Mouse (Mus musculus) thymus, postnatal 14 days (tissue): ENCODE results near the gene Slc24a4.
"Not testable (repeated sequence)": the region's sequence is repeated elsewhere in the genome, so short reads cannot be mapped to it uniquely, and the experiment has no call there.

Experiments
- DNase-seq: peaks from one replicate; pipeline ENCODE4 v3.0.0; 2021

The Slc24a4 gene

GRCm38 (mm10) chr12:102251985-102252384, 123.5 kb downstream of the Slc24a4 start:
- no peak for DNase-seq

- no peak for DNase-seq
Observed at GRCm38 (mm10) chr12:102252525-102252924, 124.0 kb downstream of the Slc24a4 start.

- no peak for DNase-seq
Observed at GRCm38 (mm10) chr12:102255012-102255411, 126.5 kb downstream of the Slc24a4 start.

GRCm38 (mm10) chr12:102258522-102259112, 130.1 kb downstream of the Slc24a4 start:
- DNase-seq, result no peak

- no peak for DNase-seq
Observed at GRCm38 (mm10) chr12:102261933-102262396, 133.4 kb downstream of the Slc24a4 start.

GRCm38 (mm10) chr12:102262809-102263208, 134.3 kb downstream of the Slc24a4 start:
- DNase-seq, result no peak

GRCm38 (mm10) chr12:102263249-102263648, 134.7 kb downstream of the Slc24a4 start:
- DNase-seq, result no peak

- DNase-seq, result no peak
Observed at GRCm38 (mm10) chr12:102266433-102266832, 137.9 kb downstream of the Slc24a4 start.

GRCm38 (mm10) chr12:102269144-102269543, 140.6 kb downstream of the Slc24a4 start:
- DNase-seq, result no peak

GRCm38 (mm10) chr12:102270776-102271405, 142.4 kb downstream of the Slc24a4 start:
- DNase-seq, result no peak

GRCm38 (mm10) chr12:102271447-102271846, 142.9 kb downstream of the Slc24a4 start:
- no peak for DNase-seq

GRCm38 (mm10) chr12:102275833-102276443, 147.4 kb downstream of the Slc24a4 start:
- no peak for DNase-seq

- DNase-seq, result not testable (repeated sequence)
Observed at GRCm38 (mm10) chr12:102280290-102280689, 151.8 kb downstream of the Slc24a4 start.

GRCm38 (mm10) chr12:102280867-102281503, 152.5 kb downstream of the Slc24a4 start:
- no peak for DNase-seq

- no peak for DNase-seq
Observed at GRCm38 (mm10) chr12:102282126-102282525, 153.6 kb downstream of the Slc24a4 start.

GRCm38 (mm10) chr12:102282763-102283482, 154.4 kb downstream of the Slc24a4 start, which contains the start of gene Rin3:
Gene Rin3 (plus strand): TSS chr12:102283048.
- peak; percentile 76 for DNase-seq

GRCm38 (mm10) chr12:102283483-102284266, 155.1 kb downstream of the Slc24a4 start:
- DNase-seq, result peak; percentile 49

- no peak for DNase-seq
Observed at GRCm38 (mm10) chr12:102284267-102284610, 155.7 kb downstream of the Slc24a4 start.

- no peak for DNase-seq
Observed at GRCm38 (mm10) chr12:102284618-102285159, 156.2 kb downstream of the Slc24a4 start.

- DNase-seq, result no peak
Observed at GRCm38 (mm10) chr12:102285318-102285717, 156.8 kb downstream of the Slc24a4 start.

GRCm38 (mm10) chr12:102285779-102286178, 157.2 kb downstream of the Slc24a4 start:
- no peak for DNase-seq
